Mouse (Mus musculus) retina, postnatal 7 days (tissue): ENCODE data around the gene Klhdc1.
A peak's percentile ranks its signal among the peaks of the same experiment; 100 is the strongest.

ENCODE experiments used
- DNase-seq: peaks from one replicate; pipeline ENCODE4 v3.0.0-alpha.2; 2012; ENCODE audit warnings: low read depth, low spot score

Gene Klhdc1

GRCm38 (mm10) chr12:69240876-69241275, at the start of gene Klhdc1:
Gene Klhdc1, plus strand, starts transcription at chr12:69241176.
- DNase-seq: no peak

- DNase-seq: no peak
These were observed 49.6 kb upstream of the Klhdc1 start for GRCm38 (mm10) chr12:69191396-69191795.

- DNase-seq: no peak
These were observed 48.3 kb upstream of the Klhdc1 start for GRCm38 (mm10) chr12:69192637-69193036.

GRCm38 (mm10) chr12:69196444-69197377, 44.3 kb upstream of the Klhdc1 start, which contains the start of gene Gm49383:
Gene Gm49383, minus strand, starts transcription at chr12:69197104.
- peak; percentile 77 for DNase-seq

GRCm38 (mm10) chr12:69197378-69198163, 43.4 kb upstream of the Klhdc1 start:
- DNase-seq: peak; percentile 16

- peak; percentile 57 for DNase-seq
These were observed 42.8 kb upstream of the Klhdc1 start, which contains the start of gene Dnaaf2 for GRCm38 (mm10) chr12:69198164-69198535. Gene Dnaaf2, minus strand, starts transcription at chr12:69198429.

GRCm38 (mm10) chr12:69198985-69199384, 42.0 kb upstream of the Klhdc1 start:
- DNase-seq: no peak

- no peak for DNase-seq
These were observed 36.7 kb upstream of the Klhdc1 start, which contains the start of gene Gm49384 for GRCm38 (mm10) chr12:69204052-69204833. Gene Gm49384, minus strand, starts transcription at chr12:69204267.

GRCm38 (mm10) chr12:69207396-69207795, 33.6 kb upstream of the Klhdc1 start:
- DNase-seq: no peak

GRCm38 (mm10) chr12:69207926-69208325, 33.0 kb upstream of the Klhdc1 start:
- no peak for DNase-seq

GRCm38 (mm10) chr12:69208520-69208919, 32.5 kb upstream of the Klhdc1 start:
- DNase-seq: no peak

GRCm38 (mm10) chr12:69210056-69210979, 30.7 kb upstream of the Klhdc1 start:
- no peak for DNase-seq

- DNase-seq: no peak
These were observed 29.9 kb upstream of the Klhdc1 start for GRCm38 (mm10) chr12:69211057-69211456.

- DNase-seq: no peak
These were observed 27.7 kb upstream of the Klhdc1 start for GRCm38 (mm10) chr12:69213186-69213777.

- DNase-seq: no peak
These were observed 26.6 kb upstream of the Klhdc1 start for GRCm38 (mm10) chr12:69214393-69214792.

GRCm38 (mm10) chr12:69215000-69215785, 25.8 kb upstream of the Klhdc1 start:
- no peak for DNase-seq

- no peak for DNase-seq
These were observed 24.4 kb upstream of the Klhdc1 start for GRCm38 (mm10) chr12:69216587-69216986.

- no peak for DNase-seq
These were observed 20.2 kb upstream of the Klhdc1 start for GRCm38 (mm10) chr12:69220613-69221277.
